In the genomic region with DNA sequence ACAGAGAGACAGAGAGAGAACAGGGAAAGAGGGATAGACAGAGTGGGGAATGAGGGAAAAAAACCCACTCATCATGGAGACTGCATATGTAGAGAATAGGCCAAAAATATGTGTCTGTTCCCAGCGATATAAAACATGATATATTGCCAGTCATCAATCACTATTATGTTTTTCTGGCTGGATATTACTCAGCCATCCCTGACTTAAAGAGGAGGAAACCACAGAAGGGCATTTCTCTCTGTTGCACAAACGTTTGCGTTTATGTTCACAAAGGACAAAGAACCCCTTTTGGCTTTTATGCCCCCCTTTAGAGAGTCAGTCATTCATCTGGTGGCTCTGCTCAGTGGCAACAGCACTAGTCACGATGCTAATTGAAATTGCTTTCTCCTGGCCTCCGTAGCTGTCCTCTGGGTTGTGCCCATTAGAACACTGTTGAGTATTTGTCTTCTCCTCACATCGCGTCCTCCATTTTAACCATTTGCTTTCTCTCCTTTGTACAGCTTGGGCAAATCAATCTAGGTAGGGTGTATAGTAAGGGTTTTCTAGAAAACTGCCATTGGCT, we compare ENCODE assay signal across 17 mouse cellular contexts. TPM values are rescaled to one million over a fixed set of nuclear protein-coding genes. Genes with fewer than 3 reads are reported as not detected.
DNase-seq lines count a peak whose midpoint lies in the region; ATAC-seq lines count a peak whose summit lies in the region.
"Had no signal": no experiment of that assay in that cellular context is flagged by ENCODE, and none has a peak within 500 bp of the region (broad histone marks: within the 10 kb centered on the region; RNA-seq: fewer than 3 reads in every experiment).

No protein-coding gene starts in this region.

- no peak for ATAC-seq in forebrain, embryonic 16.5 days
- no peak for ATAC-seq in megakaryocyte, adult 5-6 weeks (ENCODE audit: poor library complexity, severe bottlenecking)
- ATAC-seq in hindbrain, embryonic 16.5 days = peak; percentile 70
- peak; percentile 45; the same call in 1 of the 2 replicates for ATAC-seq in neural tube, embryonic 15.5 days (ENCODE audit: low FRiP score)

- no peaks in the 10 kb centered on the region for H3K9me3 ChIP-seq in forebrain, embryonic 10.5 days
- no peaks in the 10 kb centered on the region for H3K9me3 ChIP-seq in forebrain, embryonic 16.5 days (ENCODE audit: control insufficient read depth, low read length)
- H3K9me3 ChIP-seq in megakaryocyte, embryonic 14.5 days = no peaks in the 10 kb centered on the region
- no peaks in the 10 kb centered on the region for H3K9me3 ChIP-seq in hindbrain, embryonic 16.5 days (ENCODE audit: control insufficient read depth, low read length)
- H3K9me3 ChIP-seq in neural tube, embryonic 15.5 days (replicated peaks) = no peaks in the 10 kb centered on the region
- H3K9me3 ChIP-seq: heart, embryonic 15.5 days; liver, embryonic 15.5 days had no signal

- no peak overlapping the region for H3K4me2 ChIP-seq in forebrain, embryonic 16.5 days (ENCODE audit: low read length)
- H3K4me2 ChIP-seq in hindbrain, embryonic 16.5 days (ENCODE audit: low read length) = peak overlapping the region; percentile 7; the same call in 1 of the 2 replicates
- H3K4me2 ChIP-seq in neural tube, embryonic 15.5 days = peak overlapping the region; percentile 22; the same call in 1 of the 2 replicates
- H3K4me2 ChIP-seq: heart, embryonic 15.5 days; liver, embryonic 15.5 days; midbrain, embryonic 11.5 days had no signal

- peaks cover 14% of the 10 kb centered on the region for H3K4me1 ChIP-seq in forebrain, embryonic 10.5 days
- H3K4me1 ChIP-seq in forebrain, embryonic 16.5 days (replicated peaks; ENCODE audit: control insufficient read depth, insufficient read depth, low read length) = no peaks in the 10 kb centered on the region; the same call in 1 of the 2 replicates
- peaks cover 6% of the 10 kb centered on the region; the same call in 1 of the 2 replicates for H3K4me1 ChIP-seq in megakaryocyte, embryonic 14.5 days
- no peaks in the 10 kb centered on the region for H3K4me1 ChIP-seq in hindbrain, embryonic 16.5 days (ENCODE audit: control insufficient read depth, insufficient read depth, low read depth, low read length)
- peaks cover 11% of the 10 kb centered on the region for H3K4me1 ChIP-seq in neural tube, embryonic 15.5 days
- H3K4me1 ChIP-seq: liver, embryonic 15.5 days had no signal

- H3K4me3 ChIP-seq in forebrain, embryonic 10.5 days = no peak overlapping the region
- H3K4me3 ChIP-seq in forebrain, embryonic 16.5 days (replicated peaks; ENCODE audit: low read length) = no peak overlapping the region
- H3K4me3 ChIP-seq in megakaryocyte, embryonic 14.5 days (replicated peaks) = peak overlapping the region; percentile 25
- no peak overlapping the region for H3K4me3 ChIP-seq in hindbrain, embryonic 16.5 days (ENCODE audit: low read length)
- no peak overlapping the region for H3K4me3 ChIP-seq in neural tube, embryonic 15.5 days (replicated peaks)
- H3K4me3 ChIP-seq: heart, adult 2 months; heart, embryonic 15.5 days; liver, embryonic 15.5 days had no signal

- no peak overlapping the region for H3K9ac ChIP-seq in forebrain, embryonic 16.5 days (replicated peaks; ENCODE audit: low read depth, low read length)
- H3K9ac ChIP-seq in hindbrain, embryonic 16.5 days (ENCODE audit: low read depth, low read length) = no peak overlapping the region
- no peak overlapping the region for H3K9ac ChIP-seq in neural tube, embryonic 15.5 days (replicated peaks)
- H3K9ac ChIP-seq: heart, embryonic 15.5 days; liver, embryonic 15.5 days had no signal

- 0 out of 2 replicates have a peak overlapping the region, but pooled peaks have one; percentile 9 for H3K27ac ChIP-seq in forebrain, embryonic 10.5 days
- no peak overlapping the region for H3K27ac ChIP-seq in forebrain, embryonic 16.5 days (ENCODE audit: low read length)
- no peak overlapping the region for H3K27ac ChIP-seq in hindbrain, embryonic 16.5 days (ENCODE audit: low read depth, low read length)
- peak overlapping the region; percentile 43; the same call in 1 of the 2 replicates for H3K27ac ChIP-seq in neural tube, embryonic 15.5 days (replicated peaks)
- H3K27ac ChIP-seq: heart, adult 2 months; heart, embryonic 15.5 days; liver, embryonic 15.5 days; stomach, postnatal 0 days had no signal

- no peaks in the 10 kb centered on the region for H3K27me3 ChIP-seq in forebrain, embryonic 10.5 days (ENCODE audit: poor library complexity, severe bottlenecking)
- no peaks in the 10 kb centered on the region for H3K27me3 ChIP-seq in forebrain, embryonic 16.5 days (replicated peaks; ENCODE audit: control insufficient read depth, insufficient read depth, low read length)
- H3K27me3 ChIP-seq in megakaryocyte, embryonic 14.5 days (replicated peaks) = peaks cover 17% of the 10 kb centered on the region
- no peaks in the 10 kb centered on the region for H3K27me3 ChIP-seq in hindbrain, embryonic 16.5 days (replicated peaks; ENCODE audit: control insufficient read depth, insufficient read depth, low read length)
- no peaks in the 10 kb centered on the region for H3K27me3 ChIP-seq in neural tube, embryonic 15.5 days (replicated peaks)
- H3K27me3 ChIP-seq: heart, embryonic 15.5 days; liver, embryonic 15.5 days had no signal

- H3K36me3 ChIP-seq in forebrain, embryonic 10.5 days (replicated peaks) = no peaks in the 10 kb centered on the region
- H3K36me3 ChIP-seq in forebrain, embryonic 16.5 days (ENCODE audit: control insufficient read depth, insufficient read depth) = no peaks in the 10 kb centered on the region
- H3K36me3 ChIP-seq in megakaryocyte, embryonic 14.5 days (replicated peaks; ENCODE audit: low read length) = no peaks in the 10 kb centered on the region
- H3K36me3 ChIP-seq in hindbrain, embryonic 16.5 days (ENCODE audit: control insufficient read depth, insufficient read depth, low read length) = no peaks in the 10 kb centered on the region
- no peaks in the 10 kb centered on the region for H3K36me3 ChIP-seq in neural tube, embryonic 15.5 days
- H3K36me3 ChIP-seq: heart, embryonic 15.5 days; liver, embryonic 15.5 days had no signal

- DNase-seq in forebrain, embryonic 10.5 days (ENCODE audit: extremely low spot score, low spot score) = no peak
- DNase-seq in lung, adult 18-20 months = no peak
- DNase-seq in B cell, adult 2 months = no peak
- DNase-seq: cerebellum, adult 2 months; gastrocnemius, postnatal 14 days; heart, adult 2 months; kidney, adult 2 months; right cerebral cortex, postnatal 25 days had no signal

- 72% methylated on average over 7 of the region's 7 CpGs for WGBS in forebrain, embryonic 10.5 days
- 41% methylated on average over 7 of the region's 7 CpGs for WGBS in forebrain, embryonic 16.5 days
- WGBS in hindbrain, embryonic 16.5 days = 35% methylated on average over 7 of the region's 7 CpGs
- WGBS in neural tube, embryonic 15.5 days = 12% methylated on average over 7 of the region's 7 CpGs

RNA-seq across cellular contexts. Expression of gene Tanc1, which starts 18.4 kb away (rescaled TPM):
- 27.6 and 27.7 TPM in 2 replicates for polyA plus RNA-seq in forebrain, embryonic 10.5 days (2016; fragmentation: Nextera tagmentation; extraction: Ambion mirVana)
- 8.7 and 10.7 TPM in 2 replicates for polyA plus RNA-seq in forebrain, embryonic 16.5 days (2015; fragmentation: Nextera tagmentation; extraction: Ambion mirVana)
- 0.91 and 1.00 TPM in 2 replicates for polyA plus RNA-seq in megakaryocyte, embryonic 14.5 days (2012; ENCODE audit: insufficient read depth, low replicate concordance)
- 1.2 and 1.7 TPM in 2 replicates for total RNA-seq in megakaryocyte, adult 5-6 weeks (2015)
- 1.7 and 5.7 TPM in 2 replicates for total RNA-seq in megakaryocyte, adult 5-6 weeks (2017)
- polyA plus RNA-seq in hindbrain, embryonic 16.5 days (2015; fragmentation: Nextera tagmentation; extraction: Ambion mirVana) = 7.2 and 7.4 TPM in 2 replicates
- polyA plus RNA-seq in neural tube, embryonic 15.5 days (2015; fragmentation: Nextera tagmentation; extraction: Ambion mirVana) = 8.5 and 11.7 TPM in 2 replicates

Comparison
In these comparisons a context has a peak if more than half of its experiments do, and no peak if none do; other contexts are left out.
1. H3K27ac ChIP-seq: peak in forebrain, embryonic 10.5 days (single experiment) and neural tube, embryonic 15.5 days (single experiment); none in forebrain, embryonic 16.5 days (single experiment) and hindbrain, embryonic 16.5 days (single experiment).
2. ATAC-seq: peak in hindbrain, embryonic 16.5 days (single experiment) and neural tube, embryonic 15.5 days (single experiment); none in forebrain, embryonic 16.5 days (single experiment) and megakaryocyte, adult 5-6 weeks (single experiment).